Mouse (Mus musculus): ENCODE data around the gene Slc27a1.

DNA sequence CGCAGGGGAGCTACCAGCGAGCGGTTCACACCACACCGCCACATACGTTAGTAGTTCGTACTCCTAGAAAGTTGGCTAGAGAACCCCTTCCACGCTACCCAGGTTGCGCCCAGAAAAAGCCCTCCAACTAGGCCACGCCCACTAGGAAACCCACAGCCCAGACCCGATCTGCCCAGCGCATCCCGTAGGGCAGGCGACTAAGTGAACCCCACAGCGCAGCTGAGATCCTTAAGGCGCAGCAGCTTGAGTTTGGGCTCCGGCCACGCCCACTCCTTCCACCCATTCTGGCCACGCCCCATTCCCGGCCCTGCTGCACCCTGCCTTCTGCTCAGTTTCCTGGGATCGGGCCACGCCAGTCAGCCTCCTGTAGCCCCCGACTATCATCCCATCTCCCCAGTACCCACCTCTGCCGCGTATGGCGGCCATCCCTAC is 61.1 kb downstream of the Slc27a1 start:
- TF ChIP-seq EP300 (IDR thresholded peaks at IDR 0.05; ENCODE audit: low read depth) = no peak
- no peak for TF ChIP-seq CTCF (IDR thresholded peaks at IDR 0.05; ENCODE audit: low read depth)

Measured in heart, postnatal 0 days (tissue).